Mouse (Mus musculus) inflammation-experienced regulatory T-cells, adult 16 weeks (primary cell): ENCODE results near the gene Zdhhc24. TPM values are rescaled to one million over a fixed set of nuclear protein-coding genes. Genes with fewer than 3 reads are reported as not detected.

Experiments used
- polyA plus RNA-seq: library from polyadenylated mRNA; unstranded; fragments of 100-300 nt; shearing (Covaris generic); gene quantifications from one replicate; pipeline ENCODE4 v1.2.1, GENCODE M21; 2017

The Zdhhc24 gene
- polyA plus RNA-seq, result 10.3 TPM

GRCm38 (mm10) chr19:4878405-4879323 is at the start of gene Zdhhc24:
Zdhhc24 (plus strand) TSS chr19:4878668.

GRCm38 (mm10) chr19:4839149-4839548 is 39.3 kb upstream of the Zdhhc24 start, which contains the start of the genes Ccs and Ccdc87:
Ccs (minus strand) TSS chr19:4839332.
Ccdc87 (plus strand) TSS chr19:4839366.

GRCm38 (mm10) chr19:4854552-4855469 is 23.7 kb upstream of the Zdhhc24 start, which contains the start of gene Ctsf:
Ctsf (plus strand) TSS chr19:4855130.

GRCm38 (mm10) chr19:4877785-4878184 is 683 bp upstream of the Zdhhc24 start, which contains the start of gene Actn3:
Actn3 (minus strand) TSS chr19:4877909.

GRCm38 (mm10) chr19:4905979-4906794 is 27.7 kb downstream of the Zdhhc24 start, which contains the start of gene Bbs1:
Bbs1 (minus strand) TSS chr19:4906628.

GRCm38 (mm10) chr19:4927904-4928531 is 49.5 kb downstream of the Zdhhc24 start, which contains the start of gene Dpp3:
Dpp3 (minus strand) TSS chr19:4928287.

Other genes starting within 250 kb of the Zdhhc24 start
- gene Gm960, start 180.0 kb upstream of the Zdhhc24 start, polyA plus RNA-seq, result 0.18 TPM
- 0.46 TPM for gene Sptbn2, start 167.5 kb upstream of the Zdhhc24 start, polyA plus RNA-seq
- 56.0 TPM for gene Rbm4b, start 122.2 kb upstream of the Zdhhc24 start, polyA plus RNA-seq
- gene Rbm4, start 84.8 kb upstream of the Zdhhc24 start, polyA plus RNA-seq, result 63.3 TPM
- gene Gm21992, start 67.1 kb upstream of the Zdhhc24 start, polyA plus RNA-seq, result 45.2 TPM
- gene Rbm14, start 67.0 kb upstream of the Zdhhc24 start, polyA plus RNA-seq, result 88.2 TPM
- 157 TPM for gene Ccs, start 39.3 kb upstream of the Zdhhc24 start, polyA plus RNA-seq
- not detected for gene Ccdc87, start 39.3 kb upstream of the Zdhhc24 start, polyA plus RNA-seq
- gene Ctsf, start 23.5 kb upstream of the Zdhhc24 start, polyA plus RNA-seq, result 15.1 TPM
- 0.21 TPM for gene Actn3, start 759 bp upstream of the Zdhhc24 start, polyA plus RNA-seq
- gene Bbs1, start 28.0 kb downstream of the Zdhhc24 start, polyA plus RNA-seq, result 1.4 TPM
- 131 TPM for gene Dpp3, start 49.6 kb downstream of the Zdhhc24 start, polyA plus RNA-seq
- 1.4 TPM for gene Peli3, start 64.5 kb downstream of the Zdhhc24 start, polyA plus RNA-seq
- 69.8 TPM for gene Mrpl11, start 83.5 kb downstream of the Zdhhc24 start, polyA plus RNA-seq
- gene Npas4, start 111.6 kb downstream of the Zdhhc24 start, polyA plus RNA-seq, result 1.7 TPM
- gene Slc29a2, start 145.2 kb downstream of the Zdhhc24 start, polyA plus RNA-seq, result 2.2 TPM
- 26.1 TPM for gene B4gat1, start 160.2 kb downstream of the Zdhhc24 start, polyA plus RNA-seq
- gene AC124502.3, start 160.2 kb downstream of the Zdhhc24 start, polyA plus RNA-seq, result 1.5 TPM
- gene Brms1, start 162.7 kb downstream of the Zdhhc24 start, polyA plus RNA-seq, result 107 TPM
- 0.17 TPM for gene Rin1, start 171.8 kb downstream of the Zdhhc24 start, polyA plus RNA-seq
- gene Cd248, start 189.4 kb downstream of the Zdhhc24 start, polyA plus RNA-seq, result not detected
- gene Tmem151a, start 206.9 kb downstream of the Zdhhc24 start, polyA plus RNA-seq, result not detected
- 68.9 TPM for gene Yif1a, start 209.9 kb downstream of the Zdhhc24 start, polyA plus RNA-seq
- gene Cnih2, start 219.9 kb downstream of the Zdhhc24 start, polyA plus RNA-seq, result 1.4 TPM
- gene Rab1b, start 228.4 kb downstream of the Zdhhc24 start, polyA plus RNA-seq, result 256 TPM
- 3.6 TPM for gene Klc2, start 239.9 kb downstream of the Zdhhc24 start, polyA plus RNA-seq